Mouse (Mus musculus): Measurements from ENCODE around the gene Gm20521.

Gene Gm20521

DNA sequence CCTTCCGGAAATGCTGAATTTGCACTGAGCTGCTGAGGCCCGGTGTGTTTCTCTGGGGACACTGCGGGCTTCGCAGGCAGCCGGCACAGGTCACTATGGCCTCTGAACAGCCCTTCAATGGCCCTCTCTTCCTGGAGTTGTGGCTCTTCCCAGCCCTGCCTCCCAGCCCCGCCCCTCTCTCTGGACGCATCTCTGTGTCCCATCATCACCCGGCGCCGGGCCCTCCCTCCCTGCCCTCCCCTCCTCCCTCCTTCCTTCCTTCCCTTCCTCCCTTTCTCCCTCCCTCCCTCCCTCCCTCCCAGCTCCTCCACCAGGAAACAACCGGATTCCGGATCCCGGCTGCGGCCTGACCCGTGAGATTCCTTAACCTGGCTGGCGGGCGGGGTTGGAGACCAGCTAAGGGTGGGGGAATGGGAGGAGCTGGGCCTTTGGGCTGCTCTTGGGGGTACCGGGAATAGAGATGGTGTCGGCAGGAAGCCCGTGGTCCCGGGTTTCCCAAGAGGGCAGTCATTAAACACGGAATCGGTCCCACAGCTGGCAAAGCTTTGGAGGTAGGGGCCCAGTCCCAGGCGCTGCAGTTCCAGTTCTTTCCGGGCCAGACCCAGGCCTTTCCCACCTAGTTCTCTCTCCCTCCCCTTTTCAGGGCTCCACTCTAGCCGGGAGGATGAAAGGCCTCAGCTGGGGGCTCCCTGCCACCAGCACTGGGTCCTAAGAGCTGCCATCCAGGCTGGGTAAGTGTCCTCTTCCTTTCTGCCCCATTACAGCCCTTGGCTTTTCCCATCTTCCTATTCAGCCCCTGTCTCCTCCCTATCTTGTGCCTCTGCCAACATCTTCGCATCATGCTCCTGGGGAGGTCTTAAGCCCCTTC is at the start of gene Gm20521, which contains the start of gene Bcl2l2:
TSS of gene Gm20521 (plus strand) at position 288 of the 868 bp plus-strand sequence.
TSS of gene Bcl2l2 (plus strand) at position 224 of the 868 bp plus-strand sequence.
- peak; percentile 99 for DNase-seq

DNA sequence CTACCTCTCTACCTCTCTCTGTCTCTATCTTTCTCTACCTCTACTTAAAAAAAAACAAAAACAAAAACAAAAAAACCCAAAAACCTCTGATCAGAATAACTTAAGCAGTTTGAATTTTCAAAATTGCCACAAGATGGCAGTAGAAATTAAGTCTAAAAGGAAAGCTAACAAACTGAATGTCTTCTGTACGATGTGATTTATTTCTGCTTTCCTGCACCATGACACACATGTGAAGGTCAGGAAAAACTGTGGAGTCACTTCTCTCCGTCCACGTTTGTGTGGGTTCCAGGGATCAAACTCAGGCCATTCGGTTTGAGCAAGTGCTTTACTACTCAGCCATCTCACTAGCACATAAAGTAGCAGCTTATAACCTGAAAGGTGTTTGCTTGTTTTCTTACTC is 39.8 kb upstream of the Gm20521 start:
- DNase-seq, result no peak

DNA sequence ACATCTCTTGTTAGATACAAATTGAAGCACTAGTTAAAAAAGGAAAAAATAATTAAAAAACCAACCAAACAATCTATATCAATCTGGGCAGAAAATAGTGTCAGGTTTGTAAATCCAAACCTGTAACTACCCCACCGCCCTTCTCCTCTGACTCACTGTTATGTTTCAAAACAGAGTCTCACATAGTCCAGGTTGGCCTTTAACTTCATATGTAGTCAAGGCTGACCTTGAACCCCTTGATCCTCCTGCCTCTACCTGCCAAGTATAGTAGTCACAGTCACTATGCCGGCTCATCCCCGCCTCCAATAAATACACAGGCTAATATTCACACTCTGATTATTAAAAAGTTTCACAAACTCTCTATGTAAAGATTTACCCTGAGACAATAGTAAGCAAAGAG is 27.5 kb upstream of the Gm20521 start:
- no peak for DNase-seq

DNA sequence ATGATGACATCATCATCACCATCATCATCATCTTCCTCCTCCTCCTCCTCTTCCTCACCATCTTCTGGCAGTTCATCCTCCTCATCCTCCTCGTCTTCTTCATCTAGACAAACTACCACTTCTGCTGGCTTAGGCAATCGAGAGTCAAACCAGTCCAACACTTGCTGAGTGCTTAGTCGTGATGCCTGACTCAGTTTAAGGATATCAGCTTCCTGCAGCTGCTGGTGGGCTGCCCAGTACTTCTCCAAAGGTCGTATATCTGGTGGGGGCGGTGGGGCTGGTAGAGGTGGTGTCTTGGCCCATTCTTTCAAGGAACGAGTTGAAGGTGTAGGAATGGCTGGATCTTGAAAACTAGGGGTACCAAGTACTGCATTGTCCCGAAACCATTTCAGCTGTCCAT is 26.5 kb upstream of the Gm20521 start:
- DNase-seq, result peak; percentile 82

DNA sequence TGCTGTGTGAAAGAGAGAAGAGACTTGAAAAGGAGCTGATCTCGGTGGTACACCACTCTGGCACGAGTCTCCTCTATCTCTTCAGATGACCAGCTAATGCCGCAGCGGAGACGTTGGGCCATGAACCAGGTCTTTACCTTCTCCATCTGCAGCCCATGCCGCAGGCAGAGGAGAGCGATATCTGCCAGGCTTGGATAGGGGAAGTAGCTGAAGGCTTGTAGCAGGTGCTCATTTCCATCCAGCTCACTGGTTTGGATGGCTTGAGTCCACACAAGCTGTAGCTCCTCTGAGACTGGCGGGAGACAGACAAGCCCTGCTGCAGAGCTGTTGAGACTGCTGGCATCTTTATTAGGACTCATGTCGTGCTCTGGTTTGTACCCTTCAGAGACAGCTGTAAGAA is 25.4 kb upstream of the Gm20521 start:
- DNase-seq, result peak; percentile 82

DNA sequence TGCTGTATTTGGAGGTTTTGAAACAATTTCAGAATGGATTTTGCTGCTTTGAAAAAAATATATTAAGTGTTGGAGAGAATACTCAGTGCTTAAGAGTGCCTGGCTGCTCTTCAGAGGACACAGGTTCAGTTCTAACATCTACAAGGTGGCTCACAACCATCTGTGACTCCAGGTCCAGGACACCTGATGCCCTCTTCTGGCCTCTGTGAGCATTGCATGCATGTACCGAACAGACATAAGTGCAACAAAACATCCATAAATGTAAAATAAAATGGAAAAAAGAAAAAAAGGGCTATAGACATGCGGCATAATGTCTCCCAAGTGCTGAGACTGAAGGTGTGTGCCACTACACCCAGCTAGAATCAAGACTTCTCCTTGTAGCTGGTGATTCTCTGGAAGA is 22.7 kb upstream of the Gm20521 start:
- peak; percentile 89 for DNase-seq

DNA sequence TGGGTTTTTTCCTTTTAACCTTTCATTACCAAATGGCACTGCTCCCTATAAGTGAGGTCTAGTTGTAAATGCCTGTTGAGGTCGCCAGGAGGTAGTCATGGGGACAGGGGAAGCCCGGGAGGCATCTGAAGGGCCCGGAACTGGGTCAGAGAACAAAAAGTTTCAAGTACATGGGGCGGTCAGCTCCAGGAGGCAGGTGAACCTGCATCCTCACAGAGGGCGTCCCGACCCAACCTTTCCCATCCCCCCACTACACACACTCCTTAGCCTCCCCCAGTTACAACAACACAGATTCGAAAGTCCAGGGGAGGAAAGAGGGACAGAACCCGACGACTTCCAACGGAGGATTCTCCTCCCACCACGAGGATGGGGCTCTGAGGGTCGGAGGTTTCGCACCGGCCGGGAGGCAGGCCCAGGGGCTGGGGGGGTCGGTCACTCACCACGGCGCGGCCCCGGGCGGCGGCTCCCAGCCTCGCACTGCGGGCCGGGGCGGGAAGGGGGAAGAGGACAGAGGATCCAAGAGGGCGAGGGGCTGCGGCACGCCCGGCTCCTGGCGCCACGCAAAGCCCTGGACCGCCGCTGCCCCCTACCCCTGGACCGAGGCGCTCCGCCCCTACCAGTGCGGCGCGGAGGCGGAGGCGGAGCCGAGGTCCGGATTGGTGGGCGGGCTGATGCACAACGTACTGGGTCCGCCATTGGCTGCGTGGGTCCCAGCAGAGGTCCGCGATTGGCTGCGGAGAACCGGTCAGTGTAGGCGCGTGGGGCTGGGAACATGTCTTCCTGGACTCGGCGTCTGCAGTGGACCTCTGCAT is 19.5 kb upstream of the Gm20521 start:
- peak; percentile 100 for DNase-seq

DNA sequence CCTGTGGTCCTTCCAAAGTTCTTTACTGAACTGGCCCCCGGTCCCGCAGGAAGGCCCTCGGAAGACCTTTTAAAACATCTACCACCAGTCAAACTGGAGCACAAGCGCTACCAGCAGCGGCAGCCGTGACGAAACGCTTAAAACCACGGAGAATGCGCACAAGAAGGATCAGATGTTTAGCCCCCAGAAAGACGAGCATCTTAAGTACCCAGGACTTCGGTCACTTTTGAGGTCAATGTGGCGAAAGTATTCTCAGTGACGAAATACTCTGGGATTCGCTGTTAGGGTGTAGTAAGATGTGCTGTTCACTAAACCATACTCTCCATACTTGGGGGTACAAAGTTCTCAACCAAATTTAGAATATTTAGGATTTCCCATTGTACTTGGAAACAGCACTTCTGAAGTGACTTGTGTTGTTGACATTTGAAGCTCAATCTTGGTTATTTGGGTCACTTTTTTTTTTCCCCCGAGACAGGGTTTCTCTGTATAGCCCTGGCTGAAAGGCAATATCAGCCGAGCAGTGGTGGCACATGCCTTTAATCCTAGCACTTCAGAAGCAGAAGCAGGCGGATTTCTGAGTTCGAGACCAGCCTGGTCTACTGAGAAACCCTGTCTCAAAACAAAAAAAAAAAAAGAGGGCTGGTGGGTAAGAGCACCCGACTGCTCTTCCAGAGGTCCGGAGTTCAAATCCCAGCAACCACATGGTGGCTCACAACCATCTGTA is 18.8 kb upstream of the Gm20521 start:
- DNase-seq, result peak; percentile 58

DNA sequence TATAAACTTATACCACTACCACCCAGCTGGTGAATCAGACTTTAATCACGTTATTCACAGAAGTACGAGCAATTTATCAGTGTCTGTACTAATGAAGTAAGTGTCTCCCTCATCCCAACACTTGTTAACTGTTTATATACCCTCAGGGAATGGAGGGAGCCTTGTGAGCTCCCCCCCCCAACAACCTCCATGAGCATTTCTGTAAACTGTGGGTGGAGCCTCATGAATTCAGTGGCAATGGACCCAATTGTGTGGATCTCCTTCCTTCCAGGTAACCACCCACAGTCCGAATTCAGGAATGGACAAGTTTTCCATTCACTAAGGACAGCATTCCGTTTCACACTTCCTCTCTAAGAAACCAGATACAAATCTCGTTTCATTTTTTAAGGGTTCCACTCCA is 17.6 kb upstream of the Gm20521 start:
- peak; percentile 63 for DNase-seq

DNA sequence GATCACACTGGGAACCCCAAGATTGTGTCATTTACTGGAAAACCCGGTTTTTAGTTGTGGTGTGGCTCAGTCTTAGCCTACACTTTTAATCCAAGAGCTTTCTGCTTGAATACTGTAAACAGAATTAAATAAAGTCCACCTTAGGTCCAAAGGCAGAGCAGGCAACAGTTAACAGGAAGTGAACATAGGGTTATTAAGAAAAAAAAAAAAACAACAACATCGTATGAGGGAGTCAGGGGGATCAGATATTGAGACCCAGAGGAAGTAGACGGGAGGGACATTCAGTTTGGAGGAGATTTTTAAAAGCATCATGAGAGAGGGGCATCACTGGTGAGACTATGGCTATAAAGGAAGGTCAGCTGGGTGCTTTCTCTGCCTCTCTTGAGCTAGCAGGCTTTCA is 17.0 kb upstream of the Gm20521 start:
- no peak for DNase-seq

DNA sequence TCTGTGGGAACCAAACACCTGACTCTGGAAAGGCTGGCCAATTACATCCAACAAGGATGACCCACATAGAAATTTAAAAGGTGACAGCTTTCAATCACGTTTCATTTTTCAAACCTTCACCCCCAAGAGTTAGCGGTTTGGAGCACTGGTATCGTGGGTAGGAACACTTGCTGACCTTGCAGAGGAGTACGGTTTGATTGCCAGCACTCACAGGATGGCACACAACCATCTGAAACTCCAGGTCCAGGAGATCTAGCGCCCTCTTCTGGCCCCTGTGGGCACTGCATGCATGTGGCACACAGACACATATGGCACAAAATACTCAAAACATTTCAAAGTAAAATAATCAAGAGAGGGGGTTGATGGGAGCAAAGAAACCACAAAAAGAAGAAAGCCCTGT is 16.3 kb upstream of the Gm20521 start:
- DNase-seq, result peak; percentile 85

DNA sequence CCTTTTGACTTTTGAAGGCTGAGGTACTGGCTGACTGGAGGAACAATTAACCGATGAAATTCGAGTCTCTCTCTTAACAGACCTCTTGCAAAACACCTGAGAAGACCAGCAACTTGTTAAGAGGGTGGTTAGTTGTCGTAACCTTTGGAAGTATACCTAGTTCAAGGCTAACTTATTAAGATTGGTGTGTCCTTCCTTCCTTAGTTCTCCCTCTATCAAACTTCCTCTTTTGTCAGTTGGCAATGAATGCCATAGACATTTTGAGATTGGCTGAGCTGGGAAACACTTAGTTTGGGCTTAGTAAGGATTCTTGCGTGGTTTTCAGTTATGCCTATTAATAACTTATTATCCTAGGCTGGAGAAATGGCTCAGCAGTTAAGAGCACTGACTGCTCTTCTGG is 15.2 kb upstream of the Gm20521 start:
- DNase-seq, result peak; percentile 3

DNA sequence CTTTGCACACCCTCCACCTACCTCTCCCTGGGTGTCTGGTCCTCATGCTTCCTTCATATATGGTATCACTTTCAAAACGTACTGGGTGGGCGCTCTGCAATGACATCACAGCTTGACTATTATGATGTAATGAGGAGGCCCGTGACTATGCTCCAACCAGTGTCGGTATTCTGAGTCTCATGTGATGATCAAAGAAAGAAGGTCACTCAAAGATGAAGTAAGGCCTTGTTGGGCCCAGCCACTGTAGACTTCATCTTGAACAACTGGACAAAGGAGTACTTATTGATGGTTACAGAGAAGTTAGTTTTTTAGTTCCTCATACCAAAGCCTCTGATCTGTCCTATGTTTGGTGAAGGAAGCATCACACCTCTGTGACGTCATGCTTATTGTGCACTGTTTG is 12.4 kb upstream of the Gm20521 start, which contains the start of gene Homez:
TSS of gene Homez (minus strand) at position 101 of the 400 bp plus-strand sequence.
- peak; percentile 63 for DNase-seq

DNA sequence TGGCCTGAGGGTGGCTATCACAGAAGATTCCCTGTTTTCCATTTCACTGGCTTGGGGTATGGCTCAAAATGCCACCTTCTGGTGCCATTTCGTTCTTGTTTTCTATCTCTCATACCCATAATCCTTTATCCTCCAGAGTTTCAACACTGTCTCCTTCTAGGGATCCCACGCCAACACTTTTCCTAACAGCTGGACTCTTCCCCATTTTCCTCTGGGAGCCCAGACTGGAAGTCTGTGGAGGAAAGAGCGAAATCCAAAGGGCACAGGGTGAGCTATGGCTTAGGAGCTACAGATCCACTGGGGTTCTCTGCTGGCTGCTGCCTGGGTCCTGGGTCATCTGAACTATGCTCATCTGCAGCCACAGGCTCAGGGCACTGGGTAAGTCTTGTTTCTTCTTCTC is 9.1 kb upstream of the Gm20521 start:
- peak; percentile 85 for DNase-seq

DNA sequence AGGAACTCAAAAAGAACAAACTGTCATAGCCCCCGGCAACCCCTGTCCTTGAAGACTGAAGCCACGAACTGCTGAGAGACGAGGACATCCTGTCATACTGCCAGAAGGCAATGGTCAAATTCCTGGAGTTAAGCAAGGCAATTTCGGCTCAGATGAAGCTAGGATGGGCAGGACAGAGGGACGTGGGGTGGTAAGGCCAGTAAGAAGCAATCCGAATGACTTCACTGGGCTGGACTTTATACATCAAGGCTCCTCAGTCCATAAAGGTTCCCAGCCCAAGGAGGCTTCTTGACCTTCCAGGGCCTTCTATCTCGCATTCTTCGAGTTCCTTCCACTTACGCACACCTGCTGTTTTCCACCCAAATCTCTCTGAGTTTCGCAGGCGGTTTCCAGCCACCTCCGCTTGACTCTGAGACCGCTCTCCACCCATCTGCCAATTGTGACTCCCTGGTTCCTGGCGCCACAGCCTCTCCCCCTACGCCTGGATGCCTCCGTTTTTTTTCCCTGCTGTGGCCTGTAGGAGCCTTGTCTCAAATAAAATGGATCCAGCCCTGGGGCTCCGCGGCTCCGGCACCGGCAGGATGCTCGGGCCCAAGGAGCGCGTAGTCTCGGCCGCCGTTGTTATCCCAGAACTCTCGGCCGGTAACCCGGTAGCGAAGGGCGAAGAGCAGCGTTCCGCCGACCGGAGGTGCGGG is 7.2 kb upstream of the Gm20521 start:
- DNase-seq, result no peak

DNA sequence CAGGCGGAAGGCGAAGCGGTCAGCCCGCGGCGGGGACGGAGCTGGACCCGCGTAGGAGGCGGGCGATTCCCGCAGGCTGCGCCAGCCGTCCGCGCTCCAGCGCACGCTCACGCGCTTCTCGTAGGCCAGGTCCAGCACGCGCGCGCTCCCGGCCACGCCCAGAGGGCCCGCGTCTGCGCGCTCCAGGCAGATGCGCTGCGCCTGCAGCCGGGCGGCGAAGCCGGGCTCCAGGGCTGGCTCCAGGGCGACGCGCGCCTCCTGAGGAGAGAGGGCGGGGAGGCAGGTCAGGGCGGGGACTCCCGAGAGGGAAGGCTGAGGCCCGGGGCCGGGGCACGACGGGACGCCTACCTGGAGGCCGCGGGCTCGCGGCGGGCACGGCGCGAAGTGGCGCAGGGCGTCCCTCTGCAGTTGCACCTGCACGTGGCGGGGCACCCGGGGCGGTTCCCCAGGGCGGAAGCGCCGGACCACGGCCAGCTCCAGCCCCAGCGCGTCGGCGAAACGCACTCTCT is 6.6 kb upstream of the Gm20521 start:
- DNase-seq, result peak; percentile 99

DNA sequence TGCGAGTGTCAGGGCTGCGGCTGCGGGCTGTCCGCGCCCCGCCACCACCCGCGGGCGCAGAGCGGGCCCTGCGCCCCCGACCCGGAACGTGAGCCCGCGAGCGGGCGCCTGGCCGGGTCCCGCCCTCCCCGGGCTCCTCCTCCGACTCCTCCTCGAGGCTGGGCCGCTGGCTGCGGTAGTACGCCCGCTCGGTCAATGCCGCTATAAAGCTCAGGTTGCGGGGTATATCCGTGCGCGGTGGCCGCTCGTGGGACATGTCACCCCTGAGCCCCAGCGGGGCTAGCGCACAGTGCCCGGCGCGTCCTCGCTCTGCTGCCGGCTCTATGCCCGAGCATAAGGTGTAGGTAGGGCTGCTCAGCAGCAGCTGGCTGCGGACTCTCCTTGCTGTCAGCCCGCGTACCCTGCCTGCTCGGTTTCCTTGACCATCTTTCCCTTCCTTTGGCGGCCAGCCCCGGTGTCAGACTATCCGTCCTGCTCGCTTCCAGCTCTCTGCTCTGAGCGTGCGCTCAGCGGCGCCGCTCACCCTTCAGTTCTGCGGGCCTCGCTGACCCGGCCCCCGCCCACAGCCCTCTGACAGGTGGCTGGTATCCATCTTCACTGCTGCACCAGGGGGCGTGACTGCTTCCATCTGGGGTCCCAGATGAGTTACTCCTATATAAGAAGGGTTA is 6.1 kb upstream of the Gm20521 start, which contains the start of gene Ppp1r3e:
TSS of gene Ppp1r3e (minus strand) at position 503 of the 668 bp plus-strand sequence.
- peak; percentile 97 for DNase-seq

DNA sequence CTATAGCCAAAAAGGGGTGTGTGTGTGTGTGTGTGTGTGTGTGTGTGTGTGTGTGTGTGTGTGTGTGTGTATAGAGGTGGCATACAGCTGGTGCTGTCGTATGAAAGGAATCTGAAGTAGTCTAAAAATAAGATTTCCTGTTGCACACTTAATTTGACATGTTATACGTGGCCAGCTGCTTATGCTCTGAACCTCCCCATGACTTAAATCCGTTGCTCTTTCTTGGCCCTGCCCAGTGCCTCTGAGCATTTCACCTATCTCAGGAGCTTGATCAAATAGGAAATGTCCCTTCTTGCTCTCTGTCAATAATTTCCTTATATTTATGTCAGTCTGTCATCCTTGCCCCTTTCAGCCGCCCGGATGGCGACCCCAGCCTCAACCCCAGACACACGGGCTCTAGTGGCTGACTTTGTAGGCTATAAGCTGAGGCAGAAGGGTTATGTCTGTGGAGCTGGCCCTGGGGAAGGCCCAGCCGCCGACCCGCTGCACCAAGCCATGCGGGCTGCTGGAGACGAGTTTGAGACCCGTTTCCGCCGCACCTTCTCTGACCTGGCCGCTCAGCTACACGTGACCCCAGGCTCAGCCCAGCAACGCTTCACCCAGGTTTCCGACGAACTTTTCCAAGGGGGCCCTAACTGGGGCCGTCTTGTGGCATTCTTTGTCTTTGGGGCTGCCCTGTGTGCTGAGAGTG is 926 bp downstream of the Gm20521 start:
- DNase-seq, result peak; percentile 91

DNA sequence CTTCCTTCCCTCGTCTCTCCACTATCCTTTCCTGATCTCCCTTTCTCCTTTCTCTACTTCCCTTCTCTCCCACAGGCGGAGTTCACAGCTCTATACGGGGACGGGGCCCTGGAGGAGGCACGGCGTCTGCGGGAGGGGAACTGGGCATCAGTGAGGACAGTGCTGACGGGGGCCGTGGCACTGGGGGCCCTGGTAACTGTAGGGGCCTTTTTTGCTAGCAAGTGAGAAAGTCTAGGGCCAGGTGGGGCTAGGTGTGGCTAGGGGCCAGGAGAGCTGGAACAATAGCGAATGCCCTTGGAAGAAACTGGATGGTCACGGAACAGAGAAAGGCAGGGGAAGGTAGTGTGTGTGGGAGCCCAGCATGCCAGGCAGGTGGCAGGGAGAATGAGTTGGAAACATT is 2.1 kb downstream of the Gm20521 start:
- peak; percentile 90 for DNase-seq

DNA sequence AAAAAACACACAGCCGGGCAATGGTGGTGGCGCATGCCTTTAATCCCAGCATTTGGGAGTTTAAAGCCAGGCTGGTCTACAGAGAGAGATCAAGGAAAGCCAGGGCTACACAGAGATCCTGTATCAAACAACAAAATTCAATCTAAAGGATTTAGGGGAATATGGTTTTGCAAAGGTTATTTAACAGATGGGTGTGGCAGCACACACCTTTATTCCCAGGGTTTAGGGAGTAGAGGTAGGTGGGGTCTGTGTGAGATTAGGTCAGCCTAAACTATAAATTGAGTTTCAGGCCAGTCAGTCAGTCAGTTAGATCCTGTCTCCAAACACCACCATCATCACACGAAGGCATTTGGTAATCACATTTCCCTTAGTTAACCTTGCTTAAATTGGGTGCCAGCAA is 9.0 kb downstream of the Gm20521 start, which contains the start of gene Pabpn1:
TSS of gene Pabpn1 (plus strand) at position 301 of the 400 bp plus-strand sequence.
- no peak for DNase-seq

Measured in heart, adult 11 months (tissue).